ENCODE assay signal across 17 mouse cellular contexts in genomic region chr2:153454841-153455506, GRCm38 (mm10). TPM values are rescaled to one million over a fixed set of nuclear protein-coding genes. Genes with fewer than 3 reads are reported as not detected.
DNase-seq lines count a peak whose midpoint lies in the region; ATAC-seq and TF ChIP-seq lines count a peak whose summit lies in the region.
"Had no signal": no experiment of that assay in that cellular context is flagged by ENCODE, and none has a peak within 500 bp of the region (broad histone marks: within the 10 kb centered on the region; RNA-seq: fewer than 3 reads in every experiment).

No protein-coding gene starts in this region.

- no peak overlapping the region for H3K9ac ChIP-seq in forebrain, embryonic 12.5 days
- H3K9ac ChIP-seq in intestine, postnatal 0 days (ENCODE audit: low read depth, low read length) = no peak overlapping the region
- H3K9ac ChIP-seq in intestine, embryonic 16.5 days (ENCODE audit: low read depth, low read length) = no peak overlapping the region
- H3K9ac ChIP-seq in limb, embryonic 12.5 days (replicated peaks) = 0 out of 2 replicates have a peak overlapping the region, but pooled peaks have one; percentile 12
- H3K9ac ChIP-seq: kidney, embryonic 15.5 days had no signal

- no peak for ATAC-seq in forebrain, embryonic 12.5 days (ENCODE audit: low FRiP score)
- no peak for ATAC-seq in intestine, postnatal 0 days
- no peak for ATAC-seq in intestine, embryonic 16.5 days
- ATAC-seq in limb, embryonic 12.5 days (ENCODE audit: insufficient number of reproducible peaks, insufficient read depth, low FRiP score, low TSS enrichment, low read depth) = no peak
- peak; percentile 73 for ATAC-seq in megakaryocyte progenitor cell, adult 5-6 weeks (replicated peaks; ENCODE audit: poor library complexity)

- H3K9me3 ChIP-seq in forebrain, embryonic 10.5 days = no peaks in the 10 kb centered on the region
- H3K9me3 ChIP-seq in forebrain, embryonic 12.5 days = no peaks in the 10 kb centered on the region
- H3K9me3 ChIP-seq in intestine, postnatal 0 days (ENCODE audit: control insufficient read depth) = no peaks in the 10 kb centered on the region
- H3K9me3 ChIP-seq in intestine, embryonic 16.5 days (ENCODE audit: control insufficient read depth, low read length) = no peaks in the 10 kb centered on the region
- H3K9me3 ChIP-seq in limb, embryonic 12.5 days = no peaks in the 10 kb centered on the region
- H3K9me3 ChIP-seq: kidney, embryonic 15.5 days had no signal

- H3K27me3 ChIP-seq in forebrain, embryonic 10.5 days (ENCODE audit: poor library complexity, severe bottlenecking) = 0 out of 2 replicates have a peak, but pooled peaks cover 9% of the 10 kb centered on the region
- peaks cover 12% of the 10 kb centered on the region; the same call in 1 of the 2 replicates for H3K27me3 ChIP-seq in forebrain, embryonic 12.5 days
- no peaks in the 10 kb centered on the region for H3K27me3 ChIP-seq in intestine, postnatal 0 days (replicated peaks; ENCODE audit: control insufficient read depth, insufficient read depth, low read length)
- H3K27me3 ChIP-seq in intestine, embryonic 16.5 days (replicated peaks; ENCODE audit: control insufficient read depth, insufficient read depth, low read length) = no peaks in the 10 kb centered on the region
- H3K27me3 ChIP-seq in limb, embryonic 12.5 days = no peaks in the 10 kb centered on the region
- H3K27me3 ChIP-seq: CH12.LX; kidney, embryonic 15.5 days had no signal

- no peak for DNase-seq in forebrain, embryonic 10.5 days (ENCODE audit: extremely low spot score, low spot score)
- no peak for DNase-seq in B cell, adult 2 months
- no peak for DNase-seq in adrenal gland, adult 2 months
- DNase-seq: adrenal gland, postnatal 14 days; heart, postnatal 4 days; lung, postnatal 36 days; midbrain, embryonic 14.5 days; right cerebral cortex, adult 18-20 months had no signal

- 64% methylated on average over 9 of the region's 9 CpGs for WGBS in forebrain, embryonic 10.5 days
- 65% methylated on average over 9 of the region's 9 CpGs for WGBS in forebrain, embryonic 12.5 days
- WGBS in intestine, postnatal 0 days = 61% methylated on average over 9 of the region's 9 CpGs
- WGBS in intestine, embryonic 16.5 days = 68% methylated on average over 9 of the region's 9 CpGs
- 61% methylated on average over 9 of the region's 9 CpGs for WGBS in limb, embryonic 12.5 days

- H3K4me3 ChIP-seq in forebrain, embryonic 10.5 days = no peak overlapping the region
- no peak overlapping the region for H3K4me3 ChIP-seq in forebrain, embryonic 12.5 days (replicated peaks)
- no peak overlapping the region for H3K4me3 ChIP-seq in intestine, postnatal 0 days (ENCODE audit: low read depth, low read length)
- H3K4me3 ChIP-seq in intestine, embryonic 16.5 days (ENCODE audit: low read length) = no peak overlapping the region
- no peak overlapping the region for H3K4me3 ChIP-seq in limb, embryonic 12.5 days (replicated peaks)
- H3K4me3 ChIP-seq: kidney, embryonic 15.5 days had no signal

- H3K4me1 ChIP-seq in forebrain, embryonic 10.5 days = peaks cover 50% of the 10 kb centered on the region
- peaks cover 19% of the 10 kb centered on the region for H3K4me1 ChIP-seq in forebrain, embryonic 12.5 days
- peaks cover 8% of the 10 kb centered on the region; the same call in 1 of the 2 replicates for H3K4me1 ChIP-seq in intestine, postnatal 0 days (replicated peaks; ENCODE audit: control insufficient read depth, insufficient read depth, low read length)
- H3K4me1 ChIP-seq in intestine, embryonic 16.5 days (ENCODE audit: control insufficient read depth, insufficient read depth, low read length) = peaks cover 27% of the 10 kb centered on the region
- peaks cover 31% of the 10 kb centered on the region for H3K4me1 ChIP-seq in limb, embryonic 12.5 days (replicated peaks)

- no peak overlapping the region for H3K4me2 ChIP-seq in forebrain, embryonic 12.5 days
- no peak overlapping the region for H3K4me2 ChIP-seq in intestine, postnatal 0 days (replicated peaks; ENCODE audit: low read depth)
- no peak overlapping the region for H3K4me2 ChIP-seq in intestine, embryonic 16.5 days (ENCODE audit: low read depth, low read length)
- H3K4me2 ChIP-seq in limb, embryonic 12.5 days = no peak overlapping the region
- H3K4me2 ChIP-seq: kidney, embryonic 15.5 days had no signal

- no peak for TF ChIP-seq CTCF in intestine, postnatal 0 days (IDR thresholded peaks at IDR 0.05; ENCODE audit: low read depth)

- H3K27ac ChIP-seq in forebrain, embryonic 10.5 days = peak overlapping the region; percentile 3; the same call in 1 of the 2 replicates
- no peak overlapping the region for H3K27ac ChIP-seq in forebrain, embryonic 12.5 days
- H3K27ac ChIP-seq in intestine, postnatal 0 days (ENCODE audit: low read depth, low read length) = peak overlapping the region; percentile 73
- H3K27ac ChIP-seq in intestine, embryonic 16.5 days (ENCODE audit: low read length) = no peak overlapping the region
- no peak overlapping the region for H3K27ac ChIP-seq in limb, embryonic 12.5 days
- H3K27ac ChIP-seq: kidney, embryonic 15.5 days had no signal

- H3K36me3 ChIP-seq in forebrain, embryonic 10.5 days (replicated peaks) = no peaks in the 10 kb centered on the region
- H3K36me3 ChIP-seq in forebrain, embryonic 12.5 days (replicated peaks) = no peaks in the 10 kb centered on the region
- no peaks in the 10 kb centered on the region; the same call in 1 of the 2 replicates for H3K36me3 ChIP-seq in intestine, postnatal 0 days (ENCODE audit: control insufficient read depth, insufficient read depth)
- no peaks in the 10 kb centered on the region for H3K36me3 ChIP-seq in intestine, embryonic 16.5 days (ENCODE audit: control insufficient read depth, insufficient read depth, low read length)
- no peaks in the 10 kb centered on the region for H3K36me3 ChIP-seq in limb, embryonic 12.5 days
- H3K36me3 ChIP-seq: kidney, embryonic 15.5 days had no signal

RNA-seq across cellular contexts. Expression of gene 4930404H24Rik, which starts 37.6 kb away (rescaled TPM):
- not detected in 2 replicates for polyA plus RNA-seq in forebrain, embryonic 10.5 days (2016; fragmentation: Nextera tagmentation; extraction: Ambion mirVana)
- polyA plus RNA-seq in forebrain, embryonic 12.5 days (2016; fragmentation: Nextera tagmentation; extraction: Ambion mirVana) = not detected in 2 replicates
- polyA plus RNA-seq in intestine, postnatal 0 days (2015; fragmentation: Nextera tagmentation; extraction: Ambion mirVana) = not detected in 2 replicates
- polyA plus RNA-seq in intestine, embryonic 16.5 days (2015; fragmentation: Nextera tagmentation; extraction: Ambion mirVana) = not detected in 2 replicates
- polyA plus RNA-seq in limb, embryonic 12.5 days (2016; fragmentation: Nextera tagmentation; extraction: Ambion mirVana) = not detected in 2 replicates
- total RNA-seq in megakaryocyte progenitor cell, adult 5-6 weeks (2015) = not detected in 2 replicates
- not detected in 2 replicates for total RNA-seq in megakaryocyte progenitor cell, adult 5-6 weeks (2017)
- not detected for total RNA-seq in adrenal gland, adult 2 months (2021)
- not detected in 2 replicates for polyA plus RNA-seq in adrenal gland, adult 2 months (2012; rRNA removed)
- total RNA-seq: adrenal gland, postnatal 14 days; CH12.LX; heart, postnatal 4 days had no signal
- polyA plus RNA-seq: gonadal fat pad, adult 2 months; kidney, embryonic 15.5 days; limb, embryonic 14.5 days; midbrain, embryonic 14.5 days had no signal

Comparison
In these comparisons a context has a peak if more than half of its experiments do, and no peak if none do; other contexts are left out.
1. H3K27ac ChIP-seq: peak in forebrain, embryonic 10.5 days (single experiment) and intestine, postnatal 0 days (single experiment); none in forebrain, embryonic 12.5 days (single experiment), intestine, embryonic 16.5 days (single experiment) and limb, embryonic 12.5 days (single experiment).